Mouse (Mus musculus): ENCODE measurements at regions not wholly inside any gene's neighbourhood (a gene's known extent, or its start where the extent isn't known, plus 50 kb on each side); places are given as distances from the start of the nearest gene placed in this dataset.

DNA sequence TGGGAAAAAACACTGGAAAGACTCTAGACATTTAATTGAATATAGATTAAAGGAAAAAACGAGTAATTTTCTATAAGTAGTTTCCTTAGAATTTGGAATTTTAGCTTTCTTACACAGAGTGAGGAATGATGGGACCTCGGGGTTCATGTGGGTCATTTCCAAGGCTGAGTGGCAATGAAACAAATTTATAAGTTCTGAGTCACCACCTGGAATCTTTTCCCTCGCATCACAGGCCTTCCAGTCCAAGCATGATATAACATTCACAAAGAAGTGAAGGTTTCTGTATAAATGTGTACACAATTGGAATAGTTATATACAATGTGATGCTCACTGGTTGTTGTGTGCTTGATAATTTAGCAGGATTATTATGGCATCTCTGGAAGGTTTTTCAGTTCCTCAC is 227.3 kb downstream of the Fat4 start:
- no peak for TF ChIP-seq CTCF (IDR thresholded peaks at IDR 0.05; ENCODE audit: borderline replicate concordance, insufficient read depth, low read length)
- no peak for TF ChIP-seq POLR2A (IDR thresholded peaks at IDR 0.05; ENCODE audit: low read depth, low read length)
